Mouse (Mus musculus) T-helper 2 cell (primary cell): ENCODE measurements around the gene Dffb.
"Not testable (repeated sequence)": the region's sequence is repeated elsewhere in the genome, so short reads cannot be mapped to it uniquely, and the experiment has no call there.

Source experiments
- in situ Hi-C: fragments of 300-600 bp; cut with MboI, MseI; formaldehyde crosslinking; loops from one replicate; pipeline ENCODE4 v1.15.1; 2025; ENCODE audit warnings: high pct_unique_total_duplicates

Gene Dffb

DNA sequence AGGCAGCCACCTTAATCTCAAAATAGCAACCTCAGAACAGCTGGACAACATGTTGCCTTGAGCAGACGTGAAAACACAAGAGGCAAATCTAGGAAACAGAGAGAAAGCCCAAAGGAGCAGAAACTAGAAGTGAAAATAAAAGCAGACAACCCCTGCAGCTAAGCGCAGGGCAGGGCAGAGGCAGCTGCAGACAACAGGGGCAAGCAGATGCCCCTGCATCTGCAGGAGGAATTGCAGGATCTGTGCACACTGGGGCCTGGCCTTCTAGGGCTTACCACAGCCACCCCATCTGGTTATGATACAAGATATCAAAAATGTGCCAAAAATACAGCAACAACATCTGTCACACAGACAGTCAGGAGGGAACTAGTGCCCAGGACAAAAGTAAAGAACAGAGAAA is 7.4 kb downstream of the Dffb start:
- in situ Hi-C loops: loop anchor here (25.0 kb wide), 2 partner anchors 1245 to 1530 kb away; partner anchors contain the start of gene Ski

DNA sequence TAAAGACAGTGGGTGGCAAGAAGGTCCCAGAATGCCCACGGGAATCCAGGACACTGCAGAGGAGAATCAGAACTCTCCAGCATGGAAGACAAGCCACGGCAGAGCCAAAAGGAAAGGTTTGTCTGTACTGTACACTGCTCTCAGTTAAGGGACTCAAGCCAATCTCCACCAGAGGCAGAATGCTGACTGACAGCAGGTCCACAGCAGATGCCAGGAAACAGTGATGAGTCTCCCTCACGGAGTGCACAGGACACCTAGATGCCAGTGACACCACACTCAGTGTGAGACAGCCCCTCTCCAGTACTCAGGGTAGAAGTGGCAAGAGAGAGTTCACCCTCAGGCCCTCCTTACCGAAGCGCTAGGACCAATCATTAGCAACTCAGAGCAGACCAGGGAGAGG is 8.3 kb downstream of the Dffb start:
- in situ Hi-C loops: loop anchor here (25.0 kb wide), 2 partner anchors 1246 to 1529 kb away; partner anchors contain the start of gene Ski

DNA sequence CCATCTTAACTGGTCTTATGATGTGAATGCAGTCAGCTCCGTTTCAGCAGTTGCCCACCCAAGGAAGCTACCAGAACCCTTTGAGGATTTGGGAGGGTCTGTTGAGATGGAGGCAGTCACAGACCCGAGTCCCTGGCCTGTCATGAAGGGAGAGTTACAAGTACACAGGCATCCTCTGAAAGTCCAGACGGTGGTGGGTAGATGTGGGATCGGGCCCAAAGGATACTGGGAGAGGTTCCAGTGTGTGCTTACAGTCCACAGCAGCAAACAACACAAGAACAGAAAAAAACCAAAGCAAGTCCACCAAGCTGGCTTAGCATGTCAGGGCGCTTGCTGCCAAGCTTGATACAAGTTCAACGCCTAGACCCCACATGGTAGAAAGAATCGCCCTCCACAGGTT is 12.3 kb downstream of the Dffb start:
- in situ Hi-C loops: loop anchor here (25.0 kb wide), 2 partner anchors 1250 to 1525 kb away; partner anchors contain the start of gene Ski

DNA sequence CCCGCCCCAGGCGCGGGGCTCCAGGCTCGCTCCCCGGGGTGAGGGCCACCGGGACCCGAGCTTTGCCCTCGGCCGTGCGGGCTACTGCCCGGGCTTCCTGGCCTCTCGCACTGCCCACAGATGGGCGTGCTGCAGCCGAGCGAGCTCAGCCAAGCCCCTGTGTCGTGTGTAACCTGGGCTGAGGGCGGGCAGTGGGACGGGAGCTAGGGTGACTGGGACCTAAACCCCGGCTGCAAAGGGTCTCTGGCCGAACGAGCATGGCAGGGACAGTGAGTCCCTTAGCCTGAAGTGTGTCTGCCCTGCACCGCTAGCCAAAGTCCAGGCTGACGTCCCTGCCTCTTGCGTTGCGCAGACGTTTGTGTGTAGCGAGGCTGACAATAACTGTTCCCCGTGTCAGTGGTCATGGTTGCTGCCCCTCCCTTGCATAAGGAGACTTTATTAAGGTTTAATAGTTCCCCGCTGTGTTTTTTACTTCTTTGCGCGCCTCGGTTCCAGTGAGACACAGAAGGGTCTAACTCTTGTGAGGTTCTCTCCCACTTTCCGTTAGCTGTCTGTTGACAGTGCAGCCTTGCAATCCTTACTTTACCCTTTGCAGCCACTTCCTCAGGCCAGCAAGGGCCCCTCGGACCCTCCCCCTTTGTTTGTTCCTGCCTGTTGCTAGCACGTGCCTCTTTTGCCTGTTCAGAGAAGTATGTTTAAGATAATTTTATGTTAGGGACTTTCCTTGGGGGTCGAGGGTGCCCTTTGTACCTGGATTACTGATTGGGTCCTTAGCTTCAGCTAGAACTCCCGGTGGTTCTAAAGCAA is 17.3 kb downstream of the Dffb start:
- in situ Hi-C loops: loop anchor here (25.0 kb wide), 2 partner anchors 1255 to 1520 kb away; partner anchors contain the start of gene Ski

DNA sequence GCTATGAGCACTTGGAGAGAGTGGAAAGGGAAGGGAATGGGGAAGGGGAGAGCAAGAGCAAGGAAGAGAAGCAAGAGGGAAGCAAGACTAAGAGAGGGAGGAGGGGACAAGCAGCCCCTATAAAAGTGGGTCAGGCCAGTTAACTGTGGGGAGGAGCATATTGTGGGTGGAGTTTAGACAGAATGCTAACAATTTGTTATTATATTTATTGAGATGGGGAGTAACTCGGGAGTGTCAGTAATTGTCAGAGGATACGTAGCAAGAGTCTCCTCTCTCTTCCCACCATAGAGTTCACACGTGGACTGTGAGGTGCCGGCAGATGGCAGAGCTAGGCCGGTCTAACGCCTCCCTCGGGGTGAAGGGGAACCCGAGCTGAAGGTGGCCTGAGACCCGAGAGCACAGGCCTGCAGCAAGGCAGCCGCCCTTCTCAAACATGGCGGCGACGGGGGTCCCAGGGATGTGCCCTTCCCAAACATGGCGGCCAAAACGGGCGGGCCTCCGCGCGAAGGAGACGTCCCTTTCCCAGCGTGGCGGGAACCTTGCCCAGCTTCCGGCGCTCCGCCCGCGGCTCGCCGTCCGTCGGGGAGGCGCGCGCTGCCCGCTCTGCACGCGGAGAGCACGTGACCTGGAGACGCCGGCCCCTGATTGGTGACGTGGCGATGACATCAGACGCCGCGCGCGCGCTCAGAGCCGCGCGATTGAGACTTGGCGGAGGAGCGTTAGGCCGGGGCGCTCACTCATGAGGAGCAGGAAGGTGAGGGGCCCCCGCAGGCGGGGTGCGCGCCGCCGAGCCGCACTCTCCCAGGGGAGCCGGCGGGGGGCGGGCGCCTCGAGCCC is 18.1 kb downstream of the Dffb start, which contains the start of gene A430005L14Rik:
A430005L14Rik (plus strand) TSS at position 669 of the 837 bp plus-strand sequence.
- in situ Hi-C loops: loop anchor here (25.0 kb wide), 2 partner anchors 1256 to 1519 kb away; partner anchors contain the start of gene Ski

DNA sequence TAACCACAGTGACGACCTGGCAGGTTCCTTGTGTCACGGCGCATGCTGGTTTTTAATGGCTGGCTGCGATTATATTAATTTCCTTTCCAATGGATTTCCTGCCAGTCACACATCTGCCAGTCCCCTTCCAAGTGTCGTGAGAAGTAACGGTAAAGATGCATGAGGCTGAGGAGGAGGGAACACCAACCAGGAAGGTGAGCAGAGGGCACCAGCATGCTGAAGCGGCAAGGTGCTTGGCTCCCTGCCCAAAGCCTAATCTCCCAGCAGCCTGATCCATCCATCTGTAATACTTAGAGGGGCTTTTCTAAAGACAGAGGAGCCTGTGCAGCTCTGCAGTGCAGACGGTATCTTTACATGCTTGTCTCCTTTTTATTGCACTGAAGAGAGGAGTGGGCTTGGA is 19.3 kb downstream of the Dffb start:
- in situ Hi-C loops: loop anchor here (25.0 kb wide), 2 partner anchors 1257 to 1518 kb away; partner anchors contain the start of gene Ski

DNA sequence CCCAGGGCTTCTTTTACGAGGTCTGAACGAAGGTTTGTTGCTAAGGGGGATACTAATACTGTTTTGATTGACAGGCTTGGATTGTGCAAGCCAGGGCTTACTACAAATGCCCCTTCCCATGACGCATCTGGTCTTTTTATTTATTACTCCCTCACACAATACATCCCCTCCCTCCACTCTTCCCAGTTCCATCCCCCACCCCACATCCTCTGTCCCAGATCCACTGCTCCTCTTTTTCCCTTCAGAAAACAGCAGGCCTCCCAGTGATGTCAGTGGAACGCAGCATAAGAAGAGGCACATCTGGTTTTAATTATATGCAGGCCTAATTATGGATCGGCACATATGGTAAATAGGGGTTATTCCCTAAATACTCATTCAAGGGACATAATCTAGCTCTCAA is 23.2 kb downstream of the Dffb start:
- in situ Hi-C loops: loop anchor here (25.0 kb wide), 2 partner anchors 1261 to 1514 kb away; partner anchors contain the start of gene Ski

DNA sequence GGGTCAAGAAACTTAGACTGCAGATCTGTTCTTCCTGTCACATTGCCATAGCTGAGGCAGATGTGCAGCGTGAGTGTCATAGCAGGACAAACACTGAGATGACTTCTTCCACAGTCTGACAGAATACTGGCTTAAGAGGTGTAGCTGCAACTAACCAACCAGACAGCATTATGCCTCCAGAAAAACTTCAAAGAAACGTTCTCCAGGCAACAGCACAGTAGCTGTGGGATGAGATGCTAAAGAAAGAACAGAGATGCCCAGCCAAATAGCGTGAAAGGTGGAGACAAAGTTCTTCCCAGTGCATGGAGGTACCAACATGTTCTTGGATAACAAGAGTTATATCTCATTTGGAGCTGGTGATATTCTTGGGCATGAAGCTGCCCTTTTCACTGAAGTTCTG is 23.8 kb downstream of the Dffb start:
- in situ Hi-C loops: loop anchor here (25.0 kb wide), 2 partner anchors 1261 to 1514 kb away; partner anchors contain the start of gene Ski

DNA sequence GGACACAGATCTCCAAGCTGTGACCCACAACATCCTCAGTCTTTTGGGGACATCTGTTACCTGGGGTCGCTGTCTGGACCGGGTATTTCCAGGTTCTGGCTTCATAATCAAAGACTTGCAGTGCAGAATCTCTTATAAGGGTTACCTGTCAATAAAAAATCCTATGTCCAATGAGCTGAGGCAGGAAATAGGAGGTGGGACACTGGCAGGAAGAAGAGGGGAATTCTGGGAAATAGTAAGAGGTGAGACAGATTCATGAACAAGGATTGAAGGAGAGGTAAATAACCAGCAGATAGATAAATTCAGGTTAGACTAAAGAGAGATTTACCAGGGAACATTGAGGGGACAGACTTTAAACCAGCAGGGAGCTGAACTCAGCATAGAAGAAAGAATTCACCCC is 24.6 kb downstream of the Dffb start:
- in situ Hi-C loops: loop anchor here (25.0 kb wide), 2 partner anchors 1262 to 1513 kb away; partner anchors contain the start of gene Ski

DNA sequence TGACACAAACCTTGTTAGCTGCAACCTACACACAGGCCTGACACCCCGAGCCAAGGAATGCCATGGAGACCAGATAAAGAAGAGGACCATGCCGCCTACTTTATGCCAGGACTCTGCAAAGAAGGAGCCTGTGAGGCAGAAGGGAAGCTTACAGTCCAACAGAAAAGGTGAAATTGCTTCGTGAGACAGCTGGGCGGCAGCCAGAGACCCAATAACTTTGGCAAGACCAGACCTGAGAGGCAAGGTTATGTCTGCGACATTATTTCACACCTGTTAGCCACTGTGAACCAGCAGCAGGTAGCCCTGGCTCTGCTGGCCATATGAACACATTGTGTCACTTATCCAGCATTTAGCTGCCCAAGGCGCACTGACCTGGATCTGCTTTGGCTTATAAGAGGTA is 29.2 kb downstream of the Dffb start:
- in situ Hi-C loops: no loop called here

DNA sequence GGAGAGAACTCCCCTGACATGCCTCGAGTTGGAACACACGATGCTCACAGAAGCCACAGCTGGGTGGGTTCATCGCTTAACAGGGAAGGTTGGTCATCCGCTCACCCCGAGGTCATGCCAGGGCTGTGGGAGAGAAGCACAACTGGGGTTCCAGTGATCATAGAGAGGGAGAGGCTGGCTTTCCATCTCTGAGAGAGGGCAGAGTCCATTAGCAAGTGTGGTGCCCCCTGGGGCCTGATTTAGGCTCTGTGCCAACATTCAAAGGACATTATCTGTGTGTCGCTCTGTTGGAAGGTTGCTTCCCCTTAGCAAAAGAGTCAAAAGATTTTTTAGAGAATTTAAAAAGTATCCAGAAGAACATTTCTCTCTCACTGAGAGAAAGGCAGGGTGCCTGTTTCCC is 30.7 kb downstream of the Dffb start:
- in situ Hi-C loops: no loop called here

DNA sequence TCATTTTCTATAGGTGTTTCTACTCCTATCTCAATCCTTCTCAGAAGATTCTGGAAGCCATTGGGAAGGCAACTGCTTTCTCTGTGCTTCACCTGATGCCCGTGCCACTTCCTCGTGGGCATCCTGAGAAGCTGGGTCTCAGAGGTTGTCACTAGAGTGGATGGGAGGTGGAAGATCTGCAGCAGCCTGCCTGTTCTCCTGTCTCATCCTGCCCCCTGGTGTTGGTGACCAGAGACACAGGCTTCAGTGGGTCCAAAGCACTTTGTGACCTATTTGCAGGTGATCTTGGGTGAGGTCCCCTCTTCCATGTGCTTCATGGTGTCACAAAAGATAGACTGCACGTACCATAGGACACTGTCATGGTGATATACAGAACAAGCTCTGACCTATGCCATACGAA is 31.7 kb downstream of the Dffb start:
- in situ Hi-C loops: no loop called here

DNA sequence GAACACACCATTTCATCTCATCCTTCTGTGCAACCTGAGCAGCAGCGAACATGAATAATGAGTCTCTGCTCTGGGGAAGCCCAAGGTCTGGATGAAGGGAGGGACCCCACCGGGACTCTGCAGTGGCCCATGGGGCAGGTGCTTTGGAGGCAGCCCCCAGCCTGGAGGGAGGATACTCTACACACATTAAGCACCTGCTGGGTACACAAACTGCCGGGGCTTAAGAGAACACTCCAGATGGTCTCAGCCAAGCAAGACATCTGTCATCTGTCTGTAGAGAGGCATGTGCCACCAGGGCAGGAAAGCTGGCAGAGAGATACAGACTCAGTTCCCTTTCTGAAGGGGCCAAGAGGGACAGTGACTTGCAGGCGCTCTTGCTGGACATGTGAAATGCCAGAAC is 45.0 kb downstream of the Dffb start:
- in situ Hi-C loops: no loop called here

DNA sequence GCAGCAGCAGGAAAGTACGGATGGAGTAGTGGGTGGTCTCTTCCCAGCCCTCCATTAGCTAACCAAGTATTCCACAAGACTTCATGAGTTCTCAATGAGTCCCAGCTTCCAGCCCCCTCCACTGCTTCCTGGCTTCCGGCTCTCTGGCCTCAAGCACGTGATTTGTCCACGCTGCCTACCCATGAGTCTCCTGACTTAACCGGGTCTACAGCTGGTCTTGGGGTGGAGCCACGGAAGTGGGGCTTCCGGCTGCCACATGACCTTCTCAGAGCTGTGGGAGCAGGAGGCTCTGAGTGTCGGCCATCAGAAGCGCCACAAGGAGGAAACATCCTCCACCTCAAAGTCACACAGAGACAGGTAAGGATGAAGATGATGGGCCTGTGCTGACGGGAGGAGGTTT is 45.5 kb downstream of the Dffb start:
- in situ Hi-C loops: no loop called here

DNA sequence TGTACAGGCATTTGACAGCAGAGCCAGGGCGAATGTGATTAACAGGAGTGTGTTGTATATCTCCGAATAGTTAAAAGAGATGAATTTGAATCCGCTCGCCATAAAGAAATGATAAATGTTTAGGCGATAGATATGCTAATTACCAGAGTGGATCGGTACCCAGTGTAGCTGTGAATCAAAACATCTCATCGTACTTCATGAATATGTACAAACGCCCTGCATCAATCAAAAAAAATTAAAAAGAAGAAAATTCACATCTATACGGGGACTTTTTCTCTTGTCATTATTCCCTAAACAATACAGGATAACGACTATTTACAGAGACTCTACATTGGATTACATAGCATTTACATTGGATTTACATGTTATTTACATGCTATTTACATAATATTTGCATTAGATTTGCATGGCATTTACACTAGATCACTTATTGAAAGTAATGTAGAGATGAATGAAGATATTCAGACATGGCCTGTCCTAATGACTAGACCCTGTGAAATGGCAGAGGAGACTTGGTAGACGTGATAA is 46.1 kb downstream of the Dffb start:
- in situ Hi-C loops: no loop called here

DNA sequence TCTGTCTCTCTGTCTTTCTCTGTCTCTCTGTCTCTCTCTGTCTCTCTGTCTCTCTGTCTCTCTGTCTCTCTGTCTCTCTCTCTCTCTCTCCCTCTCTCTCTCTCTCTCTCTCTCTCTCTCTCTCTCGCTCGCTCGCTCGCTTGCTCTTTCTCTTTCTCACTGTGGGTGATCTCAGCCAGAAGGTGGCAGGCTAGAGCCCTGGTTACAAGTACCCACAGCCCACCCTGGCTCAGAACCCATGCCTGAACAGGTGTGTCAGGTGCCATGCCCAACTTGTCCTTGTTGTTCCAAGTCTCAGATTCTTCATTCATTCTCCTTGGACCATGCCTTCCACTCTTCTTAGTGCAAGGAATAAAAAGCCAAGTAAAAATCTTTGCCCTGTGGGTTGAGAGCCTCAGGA is 52.8 kb downstream of the Dffb start:
- in situ Hi-C loops: not testable (repeated sequence)

DNA sequence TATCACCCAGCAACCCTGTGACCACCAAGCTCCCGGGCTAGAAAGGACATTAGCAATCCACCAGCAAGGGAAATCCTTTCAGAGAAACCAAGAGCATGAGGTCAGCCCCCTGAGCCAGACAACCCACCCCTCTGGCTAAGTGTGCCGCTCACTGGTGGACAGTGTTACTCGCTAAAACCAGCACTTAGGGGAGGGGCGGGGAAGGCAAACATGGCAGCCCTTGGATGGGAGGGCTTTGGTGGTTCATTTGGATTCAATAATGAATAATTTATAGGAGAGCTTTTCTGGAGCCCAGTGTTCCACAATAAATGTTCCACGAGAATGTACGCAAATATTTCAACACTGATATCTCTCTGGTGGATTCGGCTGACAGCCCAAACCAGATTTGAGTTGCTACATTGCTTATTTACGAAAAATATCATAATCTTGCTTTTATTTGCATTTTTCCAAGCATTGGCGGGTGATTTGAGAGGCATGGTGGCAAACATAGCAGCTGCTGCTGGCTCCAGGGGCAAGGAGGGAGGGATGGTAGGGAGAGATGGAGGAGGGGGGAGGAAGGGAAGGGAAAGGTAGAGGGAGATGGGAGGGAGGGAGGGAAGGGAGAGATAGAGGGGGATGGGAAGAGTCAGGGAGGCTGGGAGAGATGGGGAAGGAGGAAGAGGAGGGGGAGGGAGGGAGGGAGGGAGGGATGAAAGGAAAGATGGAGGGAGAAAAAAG is 54.3 kb downstream of the Dffb start:
- in situ Hi-C loops: no loop called here

DNA sequence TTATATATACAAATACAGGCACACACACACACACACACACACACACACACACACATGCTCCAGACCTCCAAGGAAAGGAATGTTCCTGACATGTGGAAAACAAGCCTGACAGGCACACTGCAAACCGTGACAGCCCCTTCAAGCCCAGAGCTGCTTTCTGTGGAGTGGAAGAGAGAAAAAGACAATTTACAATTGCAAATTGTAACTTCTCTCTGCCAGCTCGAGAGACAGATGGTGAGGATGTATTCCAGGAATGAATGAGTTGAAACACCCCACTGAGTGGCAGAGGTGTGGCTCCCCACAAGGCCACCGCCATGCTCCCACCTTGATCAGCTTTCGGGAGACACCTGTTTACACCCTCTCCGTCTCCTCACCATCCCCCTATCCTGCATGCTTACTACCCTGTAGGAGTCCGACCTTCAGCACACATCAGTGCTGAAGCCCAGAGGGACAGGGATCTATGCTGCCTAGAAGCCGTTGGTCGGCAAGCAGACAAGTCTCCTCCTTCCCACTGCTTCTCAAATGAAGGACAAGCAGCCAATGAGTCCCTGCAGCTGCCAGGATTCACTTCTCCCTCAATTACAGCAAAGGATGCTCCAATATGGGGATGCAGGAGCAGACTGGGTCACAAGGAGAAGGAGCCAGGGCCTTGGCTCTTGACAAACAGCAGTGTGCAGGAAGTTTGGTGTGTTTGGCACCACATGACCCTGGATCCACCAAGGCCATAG is 57.0 kb downstream of the Dffb start:
- in situ Hi-C loops: no loop called here
